Mouse (Mus musculus) layer of hippocampus, postnatal 10 days (tissue): ENCODE measurements at regions not wholly inside any gene's neighbourhood (a gene's known extent, or its start where the extent isn't known, plus 50 kb on each side); places are given as distances from the start of the nearest gene placed in this dataset.
"Not testable (repeated sequence)": the region's sequence is repeated elsewhere in the genome, so short reads cannot be mapped to it uniquely, and the experiment has no call there.

Experiments used
- DNase-seq, 2 experiments: peaks; one replicate each; pipeline ENCODE4 v3.0.0; 2021; ENCODE audit warnings: low spot score in 2 of 2

DNA sequence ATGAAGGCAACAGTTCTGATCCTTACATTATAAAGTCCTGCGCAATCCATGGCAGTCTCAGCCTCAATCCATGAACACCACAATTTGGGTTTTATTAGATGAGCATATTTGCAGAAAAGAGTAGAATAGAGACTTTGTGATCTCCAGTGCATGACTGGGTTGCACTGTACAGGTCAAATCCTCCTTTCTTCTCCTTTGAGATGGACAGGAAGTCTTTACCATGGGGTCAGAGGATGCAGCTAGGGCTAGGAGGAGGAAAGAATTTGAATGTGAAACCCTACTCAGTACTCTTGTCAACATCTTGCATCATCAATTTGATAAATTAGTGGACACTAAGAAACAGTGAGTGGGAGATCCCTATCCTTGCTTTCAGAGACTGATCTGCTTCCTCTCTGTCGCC, 965.3 kb upstream of the Robo1 start:
- no peak for DNase-seq

DNA sequence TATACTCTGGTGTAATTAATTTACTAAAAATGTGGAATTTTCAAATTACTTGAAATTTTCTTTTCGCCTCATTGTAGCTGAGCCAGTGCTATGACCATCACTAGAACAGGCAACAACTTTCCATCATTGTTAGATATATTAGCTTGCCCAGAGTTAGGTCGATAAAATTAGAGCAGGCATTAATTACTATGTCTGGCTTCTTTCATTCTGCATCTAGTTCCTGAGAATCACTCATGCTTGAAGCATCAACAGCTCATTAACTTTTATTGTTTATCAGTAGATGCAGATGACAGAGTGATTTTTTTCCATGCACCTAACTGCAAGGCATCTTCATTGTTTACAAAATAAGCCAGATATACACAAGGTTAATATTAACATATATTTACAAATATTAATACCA, 963.5 kb upstream of the Robo1 start:
- no peak for DNase-seq

DNA sequence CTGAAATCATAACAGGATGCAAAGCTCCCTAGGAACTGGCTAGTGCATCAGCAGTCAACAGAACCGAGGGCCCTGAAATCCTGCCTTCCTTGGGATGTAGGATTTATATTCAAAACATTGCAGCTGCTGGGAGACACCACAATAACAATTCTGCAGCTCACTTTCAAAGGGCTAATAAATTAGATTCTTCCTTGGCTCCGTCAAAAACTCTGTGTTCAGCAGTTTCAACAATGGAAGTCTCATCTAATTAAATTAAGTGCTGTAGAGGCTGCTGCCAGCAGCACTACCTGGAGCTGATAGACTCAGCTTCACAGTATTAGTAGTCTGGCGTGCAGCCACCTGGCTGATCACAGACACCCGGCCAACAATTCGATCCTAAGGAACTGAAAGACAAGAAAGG, 916.2 kb upstream of the Robo1 start:
- DNase-seq = peak; percentile 4 to 17

DNA sequence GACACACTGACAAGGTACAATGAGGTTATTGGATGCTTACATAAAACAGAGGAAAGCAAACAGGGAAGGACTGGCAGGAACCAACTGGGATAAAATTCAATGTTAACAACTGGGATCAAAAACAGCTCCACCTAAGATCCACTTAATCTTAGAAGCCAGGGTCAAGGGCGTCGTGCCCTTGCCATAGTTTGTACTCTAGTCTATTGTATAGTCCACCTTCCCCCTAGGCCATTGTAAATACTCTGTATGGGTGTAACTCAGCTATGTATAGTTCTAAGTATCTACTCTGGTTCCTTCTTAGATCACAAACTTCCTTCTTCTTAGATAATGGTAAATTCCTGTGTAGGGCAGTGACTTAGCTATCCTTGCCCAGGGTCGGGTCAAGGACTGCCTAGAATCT, 873.3 kb upstream of the Robo1 start:
- not testable (repeated sequence) for DNase-seq
